Mouse (Mus musculus) MEL (cell line): ENCODE data around the gene Pde4b. TPM values are rescaled to one million over a fixed set of nuclear protein-coding genes. Genes with fewer than 3 reads are reported as not detected.

Experiments
- DNase-seq: peaks from one replicate; pipeline ENCODE4 v3.0.0; 2011; ENCODE audit warnings: low read depth, low spot score
- H3K27ac ChIP-seq: 2 replicates; pipeline ENCODE4 v1.5.1; 2012; ENCODE audit warnings: low read depth, mild to moderate bottlenecking, control low read depth, low read length, moderate library complexity; ENCODE audit not compliant: control insufficient read depth
- H3K27me3 ChIP-seq, 2 experiments: fragments of 150-350 bp in 1 of 2; sonication (generic) in 1 of 2; 2 replicates each; pipeline ENCODE4 v1.6.1; 2012; ENCODE audit warnings: low read length in 2 of 2, mild to moderate bottlenecking in 2 of 2, improper control_type of control experiment in 1 of 2, moderate library complexity in 1 of 2; ENCODE audit not compliant: insufficient read depth in 2 of 2, control insufficient read depth in 1 of 2
- H3K36me3 ChIP-seq, 2 experiments: 2 replicates each; pipeline ENCODE4 v1.6.1; 2012 to 2014; ENCODE audit warnings: low read length in 2 of 2, improper control_type of control experiment in 1 of 2, inconsistent platforms in 1 of 2, mild to moderate bottlenecking in 1 of 2; ENCODE audit not compliant: insufficient read depth in 2 of 2, control insufficient read depth in 1 of 2
- H3K4me1 ChIP-seq, 2 experiments: fragments of 150-350 bp in 1 of 2; sonication (generic) in 1 of 2; 2 replicates each; pipeline ENCODE4 v1.6.1; 2012; ENCODE audit warnings: low read length in 2 of 2, improper control_type of control experiment in 1 of 2, mild to moderate bottlenecking in 1 of 2; ENCODE audit not compliant: insufficient read depth in 2 of 2, control insufficient read depth in 1 of 2
- H3K4me3 ChIP-seq, 2 experiments: fragments of 150-350 bp in 1 of 2; sonication (generic) in 1 of 2; 2 replicates each; pipeline ENCODE4 v1.5.1; 2012; ENCODE audit warnings: low read depth in 2 of 2, low read length in 2 of 2, mild to moderate bottlenecking in 2 of 2, moderate library complexity in 2 of 2, control low read depth in 1 of 2, improper control_type of control experiment in 1 of 2; ENCODE audit not compliant: control insufficient read depth in 1 of 2, insufficient read depth in 1 of 2
- H3K79me2 ChIP-seq: 2 replicates; pipeline ENCODE4 v1.6.1; 2012; ENCODE audit warnings: mild to moderate bottlenecking, low read length, moderate library complexity; ENCODE audit not compliant: control insufficient read depth, poor library complexity, insufficient read depth
- H3K9ac ChIP-seq: 2 replicates; pipeline ENCODE4 v1.6.1; 2012; ENCODE audit warnings: low read depth, mild to moderate bottlenecking, control low read depth, low read length, moderate library complexity; ENCODE audit not compliant: control insufficient read depth, poor library complexity, severe bottlenecking
- H3K9me3 ChIP-seq: fragments of 150-350 bp; sonication (generic); replicated peaks from 2 replicates; pipeline ENCODE4 v1.6.1; 2012; ENCODE audit warnings: mild to moderate bottlenecking, low read length, improper control_type of control experiment, moderate library complexity; ENCODE audit not compliant: insufficient read depth
- BHLHE40 ChIP-seq: IDR thresholded peaks from 2 replicates; pipeline ENCODE4 v1.6.1; 2012; ENCODE audit warnings: low read depth, mild to moderate bottlenecking, inconsistent platforms, low read length, improper control_type of control experiment, borderline replicate concordance
- CHD1 ChIP-seq: IDR thresholded peaks from 2 replicates; pipeline ENCODE4 v1.6.1; 2012; ENCODE audit warnings: low read depth, mild to moderate bottlenecking, inconsistent platforms, low read length, improper control_type of control experiment
- CHD2 ChIP-seq: IDR thresholded peaks from 2 replicates; pipeline ENCODE4 v1.6.1; 2011; ENCODE audit warnings: low read length, improper control_type of control experiment
- ELF1 ChIP-seq: IDR thresholded peaks from 2 replicates; pipeline ENCODE4 v1.6.1; 2014; ENCODE audit warnings: low read depth, mild to moderate bottlenecking, inconsistent platforms, low read length, improper control_type of control experiment, moderate library complexity
- EP300 ChIP-seq, 2 experiments: IDR thresholded peaks; 2 replicates each; pipeline ENCODE4 v1.6.1; 2011; ENCODE audit warnings: improper control_type of control experiment in 2 of 2, low read length in 2 of 2, low read depth in 1 of 2, mild to moderate bottlenecking in 1 of 2
- ETS1 ChIP-seq: IDR thresholded peaks from 2 replicates; pipeline ENCODE4 v1.6.1; 2012; ENCODE audit warnings: low read depth, mild to moderate bottlenecking, inconsistent platforms, low read length, improper control_type of control experiment, moderate library complexity
- HCFC1 ChIP-seq: IDR thresholded peaks from 2 replicates; pipeline ENCODE4 v1.6.1; 2012; ENCODE audit warnings: low read depth, mild to moderate bottlenecking, inconsistent platforms, low read length, improper control_type of control experiment, moderate library complexity
- JUND ChIP-seq: IDR thresholded peaks from 2 replicates; pipeline ENCODE4 v1.6.1; 2011; ENCODE audit warnings: low read depth, mild to moderate bottlenecking, improper control_type of control experiment, low read length
- KAT2A ChIP-seq: conservative IDR thresholded peaks from 2 replicates; pipeline ENCODE4 v1.6.1; 2012; ENCODE audit warnings: low read depth, low read length, improper control_type of control experiment, inconsistent platforms
- MAFK ChIP-seq: IDR thresholded peaks from 2 replicates; pipeline ENCODE4 v1.6.1; 2011; ENCODE audit warnings: low read depth, mild to moderate bottlenecking, low read length, improper control_type of control experiment, borderline replicate concordance
- MAX ChIP-seq: IDR thresholded peaks from 2 replicates; pipeline ENCODE4 v1.6.1; 2011; ENCODE audit warnings: low read length, improper control_type of control experiment
- MAZ ChIP-seq: IDR thresholded peaks from 2 replicates; pipeline ENCODE4 v1.6.1; 2012; ENCODE audit warnings: low read depth, mild to moderate bottlenecking, inconsistent platforms, low read length, improper control_type of control experiment
- MXI1 ChIP-seq: IDR thresholded peaks from 2 replicates; pipeline ENCODE4 v1.6.1; 2011; ENCODE audit warnings: mild to moderate bottlenecking, low read depth, low read length, improper control_type of control experiment
- MYC ChIP-seq: IDR thresholded peaks from 2 replicates; pipeline ENCODE4 v1.6.1; 2011; ENCODE audit warnings: low read depth, mild to moderate bottlenecking, low read length, improper control_type of control experiment, moderate library complexity
- NELFE ChIP-seq: IDR thresholded peaks from 2 replicates; pipeline ENCODE4 v1.6.1; 2011; ENCODE audit warnings: low read depth, low read length, improper control_type of control experiment
- NRF1 ChIP-seq: IDR thresholded peaks from 2 replicates; pipeline ENCODE4 v1.6.1; 2014; ENCODE audit warnings: low read depth, mild to moderate bottlenecking, inconsistent platforms, low read length, improper control_type of control experiment, moderate library complexity; ENCODE audit not compliant: poor library complexity, insufficient read depth, severe bottlenecking
- POLR2A ChIP-seq, 2 experiments: IDR thresholded peaks; 2 replicates each; pipeline ENCODE4 v1.6.1; 2011 to 2012; ENCODE audit warnings: low read length in 2 of 2, mild to moderate bottlenecking in 2 of 2, control low read depth in 1 of 2, improper control_type of control experiment in 1 of 2, low read depth in 1 of 2, moderate library complexity in 1 of 2; ENCODE audit not compliant: control insufficient read depth in 1 of 2, insufficient read depth in 1 of 2, poor library complexity in 1 of 2
- POLR2AphosphoS2 ChIP-seq: IDR thresholded peaks from 2 replicates; pipeline ENCODE4 v1.6.1; 2011; ENCODE audit warnings: low read length, improper control_type of control experiment
- RAD21 ChIP-seq: IDR thresholded peaks from 2 replicates; pipeline ENCODE4 v1.6.1; 2011; ENCODE audit warnings: mild to moderate bottlenecking, low read depth, low read length, improper control_type of control experiment
- RCOR1 ChIP-seq: IDR thresholded peaks from 2 replicates; pipeline ENCODE4 v1.6.1; 2012; ENCODE audit warnings: low read depth, mild to moderate bottlenecking, inconsistent platforms, low read length, improper control_type of control experiment
- SIN3A ChIP-seq: IDR thresholded peaks from 2 replicates; pipeline ENCODE4 v1.6.1; 2012; ENCODE audit warnings: low read length, improper control_type of control experiment, inconsistent platforms
- TAL1 ChIP-seq: IDR thresholded peaks from 2 replicates; pipeline ENCODE4 v1.6.1; 2012; ENCODE audit warnings: mild to moderate bottlenecking, inconsistent platforms, low read length, moderate library complexity, mixed read lengths
- TBP ChIP-seq: IDR thresholded peaks from 2 replicates; pipeline ENCODE4 v1.8.0; 2011; ENCODE audit warnings: low read depth, low read length, improper control_type of control experiment
- USF1 ChIP-seq: IDR thresholded peaks from 2 replicates; pipeline ENCODE4 v1.6.1; 2014; ENCODE audit warnings: low read depth, mild to moderate bottlenecking, inconsistent platforms, low read length, improper control_type of control experiment, moderate library complexity
- ZC3H11A ChIP-seq: IDR thresholded peaks from 2 replicates; pipeline ENCODE4 v1.6.1; 2012; ENCODE audit warnings: low read depth, mild to moderate bottlenecking, inconsistent platforms, low read length, improper control_type of control experiment
- ZKSCAN1 ChIP-seq: IDR thresholded peaks from 2 replicates; pipeline ENCODE4 v1.6.1; 2012; ENCODE audit warnings: low read depth, mild to moderate bottlenecking, inconsistent platforms, low read length, improper control_type of control experiment, moderate library complexity
- ZMIZ1 ChIP-seq: IDR thresholded peaks from 2 replicates; pipeline ENCODE4 v1.6.1; 2012; ENCODE audit warnings: low read depth, mild to moderate bottlenecking, inconsistent platforms, low read length, improper control_type of control experiment, moderate library complexity
- ZNF384 ChIP-seq: IDR thresholded peaks from 2 replicates; pipeline ENCODE4 v1.6.1; 2012; ENCODE audit warnings: low read depth, mild to moderate bottlenecking, inconsistent platforms, low read length, improper control_type of control experiment
- polyA plus RNA-seq, 2 experiments: library from polyadenylated mRNA; stranded (reverse) in 1 of 2; unstranded in 1 of 2; fragments of >175 nt in 1 of 2; fragments of >200 nt in 1 of 2; gene quantifications; 2 replicates each; pipeline versions ENCODE4 v1.2.1 to v1.2.4; 2012; ENCODE audit warnings: low replicate concordance in 2 of 2, low read depth in 1 of 2; ENCODE audit not compliant: insufficient read length in 2 of 2, insufficient read depth in 1 of 2, missing spikeins in 1 of 2
- total RNA-seq: library from RNA; depleted of rRNA; stranded (reverse); fragments of 300-350 nt; gene quantifications from 2 replicates; pipeline ENCODE4 v1.2.3, GENCODE M21; 2012

The Pde4b gene
- total and polyA plus RNA-seq, 3 experiments: 2.7 to 6.0 TPM; not detected in 1

GRCm38 (mm10) chr4:102505714-102506113 lies 418.4 kb downstream of the Pde4b start:
- Histone ChIP-seq H3K4me1 (peaks cover 3 to 8% of the 10 kb centered on the region in 2 experiments; a peak in 2 of 4 replicates), H3K4me3 (no peak overlapping the region), H3K27ac (no peak overlapping the region), H3K9me3 (no peaks in the 10 kb centered on the region), H3K79me2 (no peaks in the 10 kb centered on the region), H3K27me3 (no peaks in the 10 kb centered on the region; a peak in 2 of 4 replicates), H3K36me3 (peaks cover 0 to 3% of the 10 kb centered on the region in 2 experiments; a peak in 2 of 4 replicates), H3K9ac (no peak overlapping the region)
- TF ChIP-seq ZMIZ1 (no peak), NELFE (no peak), KAT2A (no peak), TAL1 (no peak), MAFK (no peak), MAZ (no peak), RAD21 (no peak), EP300 (IDR thresholded peaks at IDR 0.05; ENCODE audit: low read depth in 1 of 2, low read length in 2 of 2) (no peak), ZC3H11A (no peak), BHLHE40 (no peak), JUND (no peak), ZNF384 (no peak), CHD1 (no peak)
- no peak for DNase-seq

- H3K9me3 ChIP-seq: no peaks in the 10 kb centered on the region
- peaks cover 3 to 8% of the 10 kb centered on the region in 2 experiments; a peak in 2 of 4 replicates for H3K4me1 ChIP-seq
- H3K27me3 ChIP-seq: no peaks in the 10 kb centered on the region; a peak in 2 of 4 replicates
- H3K9ac ChIP-seq: peak overlapping the region; percentile 52
- TF ChIP-seq MYC (peak; percentile 78; the same call in 1 of the 2 replicates), BHLHE40 (no peak), ZC3H11A (no peak), MAZ (no peak), MAX (peak; percentile 86), RCOR1 (no peak), ZMIZ1 (no peak), NRF1 (no peak), EP300 (IDR thresholded peaks at IDR 0.05; ENCODE audit: low read depth in 1 of 2, low read length in 2 of 2) (peak; percentile 25 to 59; a peak in 3 of 4 replicates), TAL1 (peak; percentile 36; the same call in 1 of the 2 replicates), ELF1 (no peak), ETS1 (peak; percentile 38; the same call in 1 of the 2 replicates), TBP (peak; percentile 56), POLR2AphosphoS2 (no peak), USF1 (peak; percentile 68), POLR2A (IDR thresholded peaks at IDR 0.05; ENCODE audit: control insufficient read depth in 1 of 2, insufficient read depth in 1 of 2, low read depth in 1 of 2, low read length in 2 of 2, poor library complexity in 1 of 2) (0 out of 4 replicates have a peak, but pooled peaks of 1 of the 2 experiments have one; percentile 40), HCFC1 (no peak), SIN3A (peak; percentile 69), ZKSCAN1 (no peak), MXI1 (peak; percentile 90), ZNF384 (no peak), CHD2 (no peak)
- H3K36me3 ChIP-seq: peaks cover 0 to 3% of the 10 kb centered on the region in 2 experiments; a peak in 2 of 4 replicates
- peak overlapping the region; percentile 52 to 58 for H3K4me3 ChIP-seq
- peak overlapping the region; percentile 63 for H3K27ac ChIP-seq
- peak; percentile 76 for DNase-seq
- no peaks in the 10 kb centered on the region for H3K79me2 ChIP-seq
These were observed 419.3 kb downstream of the Pde4b start for GRCm38 (mm10) chr4:102506376-102507280.
